Mouse (Mus musculus) myocyte (in vitro differentiated cells): ENCODE measurements around the gene Rab3il1.

Experiments
- CEBPB ChIP-seq: IDR thresholded peaks from 2 replicates; pipeline ENCODE4 v1.6.1; 2011; ENCODE audit warnings: mild to moderate bottlenecking, moderate library complexity; ENCODE audit not compliant: poor library complexity, insufficient read depth, severe bottlenecking
- E2F4 ChIP-seq: IDR thresholded peaks from one replicate; pipeline ENCODE4 v1.6.1; 2011; ENCODE audit warnings: mild to moderate bottlenecking, control low read depth, moderate library complexity; ENCODE audit not compliant: insufficient read depth
- MAX ChIP-seq: IDR thresholded peaks from one replicate; pipeline ENCODE4 v1.6.1; 2011; ENCODE audit warnings: low read depth, mild to moderate bottlenecking, control low read depth
- MYOD1 ChIP-seq, 3 experiments: IDR thresholded peaks; one replicate each; pipeline ENCODE4 v1.6.1; 2011; ENCODE audit warnings: control low read depth in 2 of 3, low read depth in 2 of 3, mild to moderate bottlenecking in 2 of 3, moderate library complexity in 1 of 3; ENCODE audit not compliant: insufficient read length in 2 of 3, control insufficient read depth in 1 of 3
- MYOG ChIP-seq, 3 experiments: IDR thresholded peaks; one replicate each; pipeline ENCODE4 v1.6.1; 2011; ENCODE audit warnings: control low read depth in 2 of 3, low read depth in 2 of 3, mild to moderate bottlenecking in 2 of 3; ENCODE audit not compliant: insufficient read length in 2 of 3, control insufficient read depth in 1 of 3, insufficient read depth in 1 of 3
- POLR2A ChIP-seq: IDR thresholded peaks from one replicate; pipeline ENCODE4 v1.6.1; 2011; ENCODE audit warnings: low read depth, mild to moderate bottlenecking, control low read depth, moderate library complexity; ENCODE audit not compliant: insufficient read length
- POLR2AphosphoS2 ChIP-seq: IDR thresholded peaks from one replicate; pipeline ENCODE4 v1.6.1; 2011; ENCODE audit warnings: low read depth, control low read depth; ENCODE audit not compliant: insufficient read length
- REST ChIP-seq: IDR thresholded peaks from one replicate; pipeline ENCODE4 v1.6.1; 2011; ENCODE audit warnings: mild to moderate bottlenecking, control low read depth, moderate library complexity; ENCODE audit not compliant: insufficient read depth, insufficient read length
- SRF ChIP-seq: IDR thresholded peaks from one replicate; pipeline ENCODE4 v1.6.1; 2011; ENCODE audit warnings: low read depth; ENCODE audit not compliant: control insufficient read depth, insufficient read length
- TCF12 ChIP-seq: IDR thresholded peaks from one replicate; pipeline ENCODE4 v1.6.1; 2011; ENCODE audit warnings: mild to moderate bottlenecking, control low read depth; ENCODE audit not compliant: poor library complexity, insufficient read depth, severe bottlenecking
- USF1 ChIP-seq: IDR thresholded peaks from one replicate; pipeline ENCODE4 v1.6.1; 2011; ENCODE audit warnings: low read depth, mild to moderate bottlenecking, control low read depth, moderate library complexity

GRCm38 (mm10) chr19:9998736-9999486, 2.6 kb upstream of the Rab3il1 start:
- TF ChIP-seq POLR2A, result no peak
- no peak for TF ChIP-seq MYOG (IDR thresholded peaks at IDR 0.05; ENCODE audit: control insufficient read depth in 1 of 3, insufficient read depth in 1 of 3, insufficient read length in 2 of 3, low read depth in 2 of 3)
- TF ChIP-seq E2F4, result no peak
- TF ChIP-seq CEBPB, result no peak
- no peak for TF ChIP-seq USF1
- TF ChIP-seq MAX, result no peak
- TF ChIP-seq POLR2AphosphoS2, result no peak
- no peak for TF ChIP-seq SRF
- no peak for TF ChIP-seq TCF12
- no peak for TF ChIP-seq MYOD1 (IDR thresholded peaks at IDR 0.05; ENCODE audit: control insufficient read depth in 1 of 3, insufficient read length in 2 of 3, low read depth in 2 of 3)
- TF ChIP-seq REST, result no peak
